Mouse (Mus musculus) spleen, adult 2 months (tissue): Measurements from ENCODE around the gene Patj. TPM values are rescaled to one million over a fixed set of nuclear protein-coding genes. Genes with fewer than 3 reads are reported as not detected.

Experiments used
- DNase-seq, 2 experiments: peaks; one replicate each; pipeline versions ENCODE4 v3.0.0 to v3.0.0-alpha.2; 2012 to 2021; ENCODE audit warnings: low spot score in 2 of 2, low read depth in 1 of 2
- H3K27ac ChIP-seq: fragments of 200-500 bp; 2 replicates; pipeline ENCODE4 v1.5.1; 2012; ENCODE audit warnings: low read length, inconsistent platforms; ENCODE audit not compliant: insufficient read depth
- H3K27me3 ChIP-seq: fragments of 200-500 bp; 2 replicates; pipeline ENCODE4 v1.6.1; 2012; ENCODE audit warnings: mild to moderate bottlenecking, moderate library complexity, low read length, inconsistent platforms; ENCODE audit not compliant: control insufficient read depth, insufficient read depth
- H3K36me3 ChIP-seq: fragments of 200-500 bp; 2 replicates; pipeline ENCODE4 v1.6.1; 2012; ENCODE audit warnings: mild to moderate bottlenecking, low read length, inconsistent platforms; ENCODE audit not compliant: control insufficient read depth, insufficient read depth
- H3K4me1 ChIP-seq: fragments of 200-500 bp; 2 replicates; pipeline ENCODE4 v1.6.1; 2011; ENCODE audit warnings: inconsistent platforms; ENCODE audit not compliant: control insufficient read depth, insufficient read depth, insufficient read length
- H3K4me3 ChIP-seq: fragments of 200-500 bp; 2 replicates; pipeline ENCODE4 v1.5.1; 2011; ENCODE audit warnings: mild to moderate bottlenecking, inconsistent platforms; ENCODE audit not compliant: insufficient read depth, insufficient read length; ENCODE audit errors: extremely low read depth
- CTCF ChIP-seq: fragments of 200-500 bp; IDR thresholded peaks from 2 replicates; pipeline ENCODE4 v1.5.1; 2011; ENCODE audit warnings: mild to moderate bottlenecking, inconsistent platforms; ENCODE audit not compliant: insufficient read depth, insufficient read length, insufficient replicate concordance; ENCODE audit errors: extremely low read depth
- POLR2A ChIP-seq: fragments of 200-500 bp; IDR thresholded peaks from 2 replicates; pipeline ENCODE4 v1.6.1; 2011; ENCODE audit warnings: low read depth, low read length, inconsistent platforms
- WGBS: fragments of 180-500 bp; shearing (Covaris S2); methylation state at CpG from one replicate; pipeline ENCODE4 v1.1.7; 2018; 5-methylcytosine and 5-hydroxymethylcytosine counted together
- polyA plus RNA-seq: library from polyadenylated mRNA; depleted of rRNA; stranded (reverse); fragments of >200 nt; gene quantifications from 2 replicates; pipeline ENCODE4 v1.2.3, GENCODE M21; 2012; rRNA removed

Gene Patj
- polyA plus RNA-seq, 1 experiment: 4.9 TPM

- no peak for TF ChIP-seq POLR2A
- TF ChIP-seq CTCF: no peak
- Histone ChIP-seq H3K36me3 (no peaks in the 10 kb centered on the region), H3K27me3 (no peaks in the 10 kb centered on the region), H3K4me3 (no peak overlapping the region), H3K4me1 (no peaks in the 10 kb centered on the region), H3K27ac (no peak overlapping the region)
- no peak for DNase-seq
- 82% methylated on average over 14 of the region's 14 CpGs for WGBS
Measured at GRCm38 (mm10) chr4:98767134-98768133, 371.8 kb downstream of the Patj start.

Other genes with a start within 250 kb of the Patj start
- 4.0 and 7.6 TPM in 2 replicates for gene Tm2d1, start 12.5 kb upstream of the Patj start, polyA plus RNA-seq